In genomic region chr1:105263283-105264033, GRCm38 (mm10) we compare ENCODE assay signal across 22 mouse cellular contexts.
A peak's percentile ranks its signal among the peaks of the same experiment; 100 is the strongest.
DNase-seq lines count a peak whose midpoint lies in the region; ATAC-seq lines count a peak whose summit lies in the region.
"Had no signal": no experiment of that assay in that cellular context is flagged by ENCODE, and none has a peak within 500 bp of the region (broad histone marks: within the 10 kb centered on the region; RNA-seq: fewer than 3 reads in every experiment).

No protein-coding gene starts in this region.

- H3K27ac ChIP-seq in forebrain, embryonic 11.5 days (ENCODE audit: low read depth, low read length) = no peak overlapping the region
- no peak overlapping the region for H3K27ac ChIP-seq in forebrain, embryonic 12.5 days
- H3K27ac ChIP-seq in heart, embryonic 12.5 days (ENCODE audit: poor library complexity, severe bottlenecking) = no peak overlapping the region
- H3K27ac ChIP-seq in embryonic facial prominence, embryonic 12.5 days = no peak overlapping the region
- no peak overlapping the region for H3K27ac ChIP-seq in midbrain, embryonic 15.5 days
- H3K27ac ChIP-seq: liver, embryonic 13.5 days; neural tube, embryonic 15.5 days had no signal

- H3K36me3 ChIP-seq in forebrain, embryonic 11.5 days (ENCODE audit: control insufficient read depth, insufficient read depth, low read length) = no peaks in the 10 kb centered on the region
- H3K36me3 ChIP-seq in forebrain, embryonic 12.5 days (replicated peaks) = no peaks in the 10 kb centered on the region
- H3K36me3 ChIP-seq in heart, embryonic 12.5 days = no peaks in the 10 kb centered on the region
- H3K36me3 ChIP-seq in embryonic facial prominence, embryonic 12.5 days = no peaks in the 10 kb centered on the region
- no peaks in the 10 kb centered on the region for H3K36me3 ChIP-seq in midbrain, embryonic 15.5 days (replicated peaks)
- H3K36me3 ChIP-seq: liver, embryonic 13.5 days; neural tube, embryonic 15.5 days had no signal

- WGBS in forebrain, embryonic 11.5 days = 92% methylated on average over 3 of the region's 3 CpGs
- 83% methylated on average over 3 of the region's 3 CpGs for WGBS in forebrain, embryonic 12.5 days
- WGBS in heart, embryonic 12.5 days = 70% methylated on average over 3 of the region's 3 CpGs
- WGBS in embryonic facial prominence, embryonic 12.5 days = 68% methylated on average over 3 of the region's 3 CpGs
- 70% methylated on average over 3 of the region's 3 CpGs for WGBS in midbrain, embryonic 15.5 days

- ATAC-seq in forebrain, embryonic 11.5 days (replicated peaks; ENCODE audit: low FRiP score) = 0 out of 2 replicates have a peak, but pooled peaks have one; percentile 21
- ATAC-seq in forebrain, embryonic 12.5 days (ENCODE audit: low FRiP score) = no peak
- ATAC-seq in heart, embryonic 12.5 days (ENCODE audit: insufficient number of reproducible peaks, low FRiP score) = no peak
- 0 out of 2 replicates have a peak, but pooled peaks have one; percentile 28 for ATAC-seq in embryonic facial prominence, embryonic 12.5 days (ENCODE audit: insufficient number of reproducible peaks, insufficient read depth, low FRiP score, low TSS enrichment)
- ATAC-seq in midbrain, embryonic 15.5 days (replicated peaks) = peak; percentile 74
- ATAC-seq: CD4-positive, CD25-positive, alpha-beta regulatory T cell, adult 4 months; Patski had no signal

- H3K4me3 ChIP-seq in forebrain, embryonic 11.5 days (ENCODE audit: low read depth, low read length) = no peak overlapping the region
- H3K4me3 ChIP-seq in forebrain, embryonic 12.5 days (replicated peaks) = no peak overlapping the region
- no peak overlapping the region for H3K4me3 ChIP-seq in heart, embryonic 12.5 days
- no peak overlapping the region for H3K4me3 ChIP-seq in embryonic facial prominence, embryonic 12.5 days
- no peak overlapping the region for H3K4me3 ChIP-seq in midbrain, embryonic 15.5 days
- H3K4me3 ChIP-seq: erythroblast, embryonic 14.5 days; liver, embryonic 13.5 days; neural tube, embryonic 15.5 days had no signal

- H3K9me3 ChIP-seq in forebrain, embryonic 11.5 days (ENCODE audit: control insufficient read depth, low read length) = no peaks in the 10 kb centered on the region
- no peaks in the 10 kb centered on the region for H3K9me3 ChIP-seq in forebrain, embryonic 12.5 days
- no peaks in the 10 kb centered on the region for H3K9me3 ChIP-seq in heart, embryonic 12.5 days (replicated peaks)
- no peaks in the 10 kb centered on the region for H3K9me3 ChIP-seq in embryonic facial prominence, embryonic 12.5 days
- H3K9me3 ChIP-seq in midbrain, embryonic 15.5 days = no peaks in the 10 kb centered on the region
- H3K9me3 ChIP-seq: liver, embryonic 13.5 days; neural tube, embryonic 15.5 days had no signal

- H3K9ac ChIP-seq in forebrain, embryonic 11.5 days (ENCODE audit: low read length) = no peak overlapping the region
- H3K9ac ChIP-seq in forebrain, embryonic 12.5 days = no peak overlapping the region
- no peak overlapping the region for H3K9ac ChIP-seq in heart, embryonic 12.5 days
- H3K9ac ChIP-seq in embryonic facial prominence, embryonic 12.5 days = no peak overlapping the region
- no peak overlapping the region for H3K9ac ChIP-seq in midbrain, embryonic 15.5 days
- H3K9ac ChIP-seq: liver, embryonic 13.5 days; lung, embryonic 14.5 days; neural tube, embryonic 15.5 days had no signal

- no peaks in the 10 kb centered on the region for H3K4me1 ChIP-seq in forebrain, embryonic 11.5 days (replicated peaks; ENCODE audit: control insufficient read depth, insufficient read depth, low read length)
- H3K4me1 ChIP-seq in forebrain, embryonic 12.5 days = no peaks in the 10 kb centered on the region
- no peaks in the 10 kb centered on the region for H3K4me1 ChIP-seq in heart, embryonic 12.5 days (replicated peaks)
- no peaks in the 10 kb centered on the region for H3K4me1 ChIP-seq in embryonic facial prominence, embryonic 12.5 days
- no peaks in the 10 kb centered on the region for H3K4me1 ChIP-seq in midbrain, embryonic 15.5 days
- H3K4me1 ChIP-seq: liver, embryonic 13.5 days; neural tube, embryonic 15.5 days had no signal

- H3K4me2 ChIP-seq in forebrain, embryonic 11.5 days (ENCODE audit: low read depth, low read length, severe bottlenecking) = no peak overlapping the region
- H3K4me2 ChIP-seq in forebrain, embryonic 12.5 days = no peak overlapping the region
- H3K4me2 ChIP-seq in heart, embryonic 12.5 days = no peak overlapping the region
- H3K4me2 ChIP-seq in embryonic facial prominence, embryonic 12.5 days (replicated peaks) = no peak overlapping the region
- H3K4me2 ChIP-seq in midbrain, embryonic 15.5 days = no peak overlapping the region
- H3K4me2 ChIP-seq: liver, embryonic 13.5 days; lung, embryonic 14.5 days; neural tube, embryonic 15.5 days had no signal

- no peaks in the 10 kb centered on the region for H3K27me3 ChIP-seq in forebrain, embryonic 11.5 days (ENCODE audit: control insufficient read depth, insufficient read depth, low read length)
- H3K27me3 ChIP-seq in forebrain, embryonic 12.5 days = no peaks in the 10 kb centered on the region
- H3K27me3 ChIP-seq in heart, embryonic 12.5 days (replicated peaks) = no peaks in the 10 kb centered on the region
- H3K27me3 ChIP-seq in embryonic facial prominence, embryonic 12.5 days = no peaks in the 10 kb centered on the region
- no peaks in the 10 kb centered on the region for H3K27me3 ChIP-seq in midbrain, embryonic 15.5 days (replicated peaks)
- H3K27me3 ChIP-seq: liver, embryonic 13.5 days; neural tube, embryonic 15.5 days; Patski had no signal

- DNase-seq in forebrain, embryonic 11.5 days (ENCODE audit: low spot score) = no peak
- peak; percentile 2 to 6 for DNase-seq in heart, postnatal 10 days
- DNase-seq in adrenal gland, adult 8-10 months = no peak
- DNase-seq: adrenal gland, postnatal 14 days; cerebellum, adult 11 months; cerebellum, postnatal 36 days; gastrocnemius, postnatal 25 days; heart, postnatal 14 days; kidney, adult 2 months; kidney, postnatal 25 days; liver, embryonic 13.5 days; lung, embryonic 14.5 days; lung, postnatal 36 days; thymus, postnatal 25 days had no signal

- intact Hi-C loops in heart, postnatal 10 days (cut with DNase I) = loop anchor here (5.0 kb wide), 1 partner anchor 94 kb away; the partner anchor contains the start of gene Rnf152

Comparison
In these comparisons a context has a peak if more than half of its experiments do, and no peak if none do; other contexts are left out.
1. ATAC-seq: peak in forebrain, embryonic 11.5 days (single experiment), embryonic facial prominence, embryonic 12.5 days (single experiment) and midbrain, embryonic 15.5 days (single experiment); none in forebrain, embryonic 12.5 days (single experiment) and heart, embryonic 12.5 days (single experiment).
2. DNase-seq: peak in heart, postnatal 10 days (2 of 2); none in forebrain, embryonic 11.5 days (single experiment) and adrenal gland, adult 8-10 months (single experiment).